ENCODE assay signal across 26 mouse cellular contexts in genomic region chr6:79894448-79894847, GRCm38 (mm10).
"Had no signal": no experiment of that assay in that cellular context is flagged by ENCODE, and none has a peak within 500 bp of the region (broad histone marks: within the 10 kb centered on the region; RNA-seq: fewer than 3 reads in every experiment).

No protein-coding gene starts in this region.

- H3K9me3 ChIP-seq: heart, embryonic 10.5 days; heart, embryonic 12.5 days; hindbrain, embryonic 10.5 days; hindbrain, embryonic 12.5 days; intestine, embryonic 15.5 days; limb, embryonic 13.5 days; limb, embryonic 15.5 days; liver, embryonic 12.5 days had no signal

- H3K36me3 ChIP-seq: heart, embryonic 10.5 days; heart, embryonic 12.5 days; hindbrain, embryonic 10.5 days; hindbrain, embryonic 12.5 days; intestine, embryonic 15.5 days; limb, embryonic 13.5 days; limb, embryonic 15.5 days; liver, embryonic 12.5 days had no signal

- H3K4me1 ChIP-seq: heart, embryonic 10.5 days; heart, embryonic 12.5 days; hindbrain, embryonic 10.5 days; hindbrain, embryonic 12.5 days; intestine, embryonic 15.5 days; limb, embryonic 13.5 days; limb, embryonic 15.5 days; liver, embryonic 12.5 days had no signal

- H3K4me3 ChIP-seq: gastrocnemius, adult 2 months; heart, embryonic 10.5 days; heart, embryonic 12.5 days; hindbrain, embryonic 10.5 days; hindbrain, embryonic 12.5 days; intestine, embryonic 15.5 days; limb, embryonic 13.5 days; limb, embryonic 15.5 days; liver, embryonic 12.5 days had no signal

- H3K27me3 ChIP-seq: heart, embryonic 12.5 days; hindbrain, embryonic 12.5 days; intestine, embryonic 15.5 days; limb, embryonic 13.5 days; limb, embryonic 15.5 days; liver, embryonic 12.5 days had no signal

- H3K27ac ChIP-seq: gastrocnemius, adult 2 months; heart, embryonic 10.5 days; hindbrain, embryonic 10.5 days; hindbrain, embryonic 12.5 days; hindbrain, embryonic 14.5 days; intestine, embryonic 15.5 days; kidney, postnatal 0 days; limb, embryonic 13.5 days; limb, embryonic 15.5 days; liver, embryonic 12.5 days had no signal

- H3K9ac ChIP-seq: heart, embryonic 12.5 days; hindbrain, embryonic 12.5 days; hindbrain, embryonic 14.5 days; intestine, embryonic 15.5 days; limb, embryonic 13.5 days; limb, embryonic 15.5 days; liver, embryonic 12.5 days had no signal

- ATAC-seq: hindbrain, embryonic 16.5 days; inflammation-experienced regulatory T-cells, adult 6 months; intestine, embryonic 15.5 days; intestine, postnatal 0 days; liver, embryonic 12.5 days had no signal

- H3K4me2 ChIP-seq: heart, embryonic 12.5 days; hindbrain, embryonic 12.5 days; hindbrain, embryonic 14.5 days; intestine, embryonic 15.5 days; limb, embryonic 13.5 days; limb, embryonic 15.5 days; liver, embryonic 12.5 days had no signal

- DNase-seq: gastrocnemius, adult 2 months; gastrocnemius, postnatal 10 days; gastrocnemius, postnatal 25 days; heart, adult 18-20 months; heart, postnatal 10 days; heart, postnatal 4 days; kidney, adult 18-20 months; kidney, adult 8-10 months; kidney, postnatal 14 days; kidney, postnatal 36 days; layer of hippocampus, adult 9-11 months; layer of hippocampus, postnatal 36 days; left cerebral cortex, postnatal 4 days had no signal
